Mouse (Mus musculus) CD8-positive naive resting alpha-beta T cell, adult 2 months (primary cell): ENCODE results near the gene Tmem116.
"Not testable (repeated sequence)": the region's sequence is repeated elsewhere in the genome, so short reads cannot be mapped to it uniquely, and the experiment has no call there.

Experiments used
- DNase-seq, 2 experiments: peaks; one replicate each; pipeline ENCODE4 v3.0.0; 2022; ENCODE audit warnings: low read depth in 2 of 2, low spot score in 2 of 2

The Tmem116 gene

DNA sequence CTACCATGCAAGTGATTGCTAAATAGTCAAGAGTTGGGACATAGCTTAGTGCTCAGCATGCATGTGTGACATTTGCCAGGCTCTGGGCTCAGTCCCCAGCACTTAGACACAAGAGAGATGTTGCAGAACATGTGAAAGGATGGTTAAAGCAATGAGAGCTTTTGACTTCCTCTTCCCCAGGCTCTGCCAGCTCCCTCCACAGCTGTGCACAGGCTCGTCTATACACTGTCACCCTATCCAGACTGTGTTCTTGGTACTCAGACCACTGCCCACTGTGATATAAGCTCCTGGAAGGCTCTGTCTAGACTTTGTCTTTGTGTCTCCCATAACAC, 10.4 kb downstream of the Tmem116 start:
- no peak for DNase-seq

DNA sequence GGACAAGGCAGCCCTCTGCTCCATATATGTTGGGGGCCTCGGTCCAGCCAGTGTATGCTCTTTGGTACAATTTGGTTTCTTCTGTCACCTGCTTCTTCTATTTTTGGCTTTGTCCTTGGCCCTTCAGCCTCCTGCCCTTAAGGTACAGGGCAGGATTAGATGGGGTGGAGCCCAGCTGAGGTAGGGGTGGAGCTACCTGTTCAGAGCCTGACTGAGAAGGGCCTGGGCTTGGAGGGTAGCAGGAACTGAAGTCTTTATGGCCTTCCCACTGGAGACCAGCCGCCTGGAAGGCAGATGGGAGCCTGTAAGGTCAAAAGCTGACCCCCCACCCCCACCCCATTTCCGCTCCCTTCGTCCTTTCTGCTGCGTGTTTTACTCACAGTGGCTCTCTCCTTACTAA, 11.3 kb downstream of the Tmem116 start:
- no peak for DNase-seq

DNA sequence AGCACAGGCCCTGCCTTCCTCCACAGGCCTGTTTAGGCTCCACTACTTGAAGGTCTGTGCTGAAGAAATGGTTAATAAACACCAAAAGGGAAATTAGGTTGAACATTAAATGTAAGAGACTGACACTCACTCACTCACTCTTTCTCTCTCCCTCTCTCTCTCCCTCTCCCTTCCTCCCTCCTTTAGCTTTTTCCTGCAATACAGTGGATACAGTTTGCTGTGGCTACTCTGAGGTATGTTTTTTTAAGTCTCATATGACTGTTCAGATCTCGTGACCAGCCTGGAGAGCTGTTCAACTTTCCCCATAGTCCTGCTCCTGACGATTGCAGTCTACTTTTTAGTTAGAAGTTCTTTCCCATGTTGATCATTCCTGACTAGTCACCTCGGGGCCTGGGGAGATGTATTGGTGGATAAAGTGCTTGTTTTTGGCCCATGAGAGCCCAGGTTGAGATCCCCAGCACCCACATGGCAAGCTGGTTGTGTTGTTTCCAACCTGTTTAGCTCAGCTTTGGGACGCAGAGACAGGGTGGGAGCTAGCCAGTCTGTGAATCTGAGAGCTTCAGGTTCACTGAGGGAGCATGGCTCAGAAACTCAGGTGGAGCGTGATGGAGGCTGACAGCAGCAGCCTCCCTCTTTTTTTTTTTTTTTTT, 12.0 kb downstream of the Tmem116 start:
- no peak for DNase-seq

- no peak for DNase-seq
These were observed 17.9 kb downstream of the Tmem116 start for GRCm38 (mm10) chr5:121469566-121469965.

GRCm38 (mm10) chr5:121472411-121472810, 20.7 kb downstream of the Tmem116 start:
- no peak for DNase-seq

GRCm38 (mm10) chr5:121474610-121475009, 22.9 kb downstream of the Tmem116 start:
- DNase-seq, result no peak

GRCm38 (mm10) chr5:121476040-121476439, 24.3 kb downstream of the Tmem116 start:
- DNase-seq, result no peak

DNA sequence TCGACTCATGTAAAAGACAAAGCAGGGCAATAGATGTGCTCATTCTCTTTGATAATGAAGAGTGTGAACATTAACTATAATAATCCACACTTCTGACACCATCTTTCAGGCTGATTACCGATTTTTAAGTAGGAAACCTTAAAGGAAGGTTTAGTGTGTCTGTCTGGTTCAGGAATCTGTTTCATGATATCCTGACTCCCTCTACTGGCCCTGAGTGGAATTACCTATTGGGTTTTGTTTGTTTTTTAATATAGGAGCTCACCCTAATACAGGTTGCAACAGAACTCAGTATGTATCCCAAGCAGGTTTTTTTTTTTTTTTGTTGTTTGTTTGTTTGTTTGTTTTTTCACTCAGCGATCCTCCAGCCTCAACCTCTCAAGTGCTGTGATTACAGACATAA, 26.0 kb downstream of the Tmem116 start:
- DNase-seq, result peak; percentile 14 to 49

DNA sequence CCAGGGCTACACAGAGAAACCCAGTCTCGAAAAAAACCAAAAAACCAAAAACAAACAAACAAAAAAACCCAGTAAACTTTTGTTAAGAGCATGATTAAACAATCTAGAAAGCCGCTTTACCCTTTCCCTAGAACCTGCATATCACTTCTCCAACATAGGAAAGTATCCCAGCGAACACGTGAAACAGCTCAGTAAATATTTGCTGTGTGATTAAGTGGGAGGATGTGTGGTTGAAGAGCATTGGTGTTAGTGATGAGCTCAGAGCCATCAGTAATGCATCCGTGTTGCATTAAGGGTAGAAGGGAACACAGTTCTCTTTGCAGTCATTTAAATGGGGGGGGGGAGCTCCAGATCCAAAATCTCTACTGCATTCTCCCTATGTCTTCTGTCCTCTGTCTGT, 33.1 kb downstream of the Tmem116 start:
- DNase-seq, result no peak

GRCm38 (mm10) chr5:121493305-121493704, 41.6 kb downstream of the Tmem116 start:
- no peak for DNase-seq

GRCm38 (mm10) chr5:121500719-121501118, 49.0 kb downstream of the Tmem116 start:
- no peak for DNase-seq

DNA sequence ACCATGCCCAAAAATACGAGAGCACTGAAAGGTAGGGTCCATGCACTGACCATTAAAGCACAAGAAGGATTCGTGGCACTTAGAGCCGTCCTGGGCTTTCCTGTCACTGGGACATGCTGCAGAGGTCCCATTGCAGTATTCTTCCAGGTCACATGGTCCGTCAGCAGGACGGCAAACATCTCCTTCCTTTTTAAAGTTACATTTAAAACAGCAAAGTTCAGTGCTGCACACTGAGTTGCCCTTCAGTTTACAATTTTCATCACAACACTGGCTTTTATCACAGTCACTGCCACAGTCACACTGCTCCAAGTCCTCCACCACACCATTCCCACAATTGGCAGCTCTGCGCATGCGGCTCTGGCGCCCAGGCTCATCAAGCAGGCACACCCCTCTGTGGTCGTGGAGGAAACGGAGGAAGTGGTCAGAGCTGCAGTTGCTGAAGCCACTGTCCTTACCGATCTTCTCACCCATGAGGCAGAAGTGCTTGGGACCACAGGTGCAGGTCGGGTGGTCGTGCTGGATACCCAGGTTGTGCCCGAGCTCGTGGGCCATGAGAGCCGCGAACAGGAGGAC, 49.8 kb downstream of the Tmem116 start:
- not testable (repeated sequence) for DNase-seq

- no peak for DNase-seq
These were observed 51.5 kb downstream of the Tmem116 start, which contains the start of gene Adam1b for GRCm38 (mm10) chr5:121503231-121503630. Gene Adam1b (minus strand): TSS chr5:121503435.

DNA sequence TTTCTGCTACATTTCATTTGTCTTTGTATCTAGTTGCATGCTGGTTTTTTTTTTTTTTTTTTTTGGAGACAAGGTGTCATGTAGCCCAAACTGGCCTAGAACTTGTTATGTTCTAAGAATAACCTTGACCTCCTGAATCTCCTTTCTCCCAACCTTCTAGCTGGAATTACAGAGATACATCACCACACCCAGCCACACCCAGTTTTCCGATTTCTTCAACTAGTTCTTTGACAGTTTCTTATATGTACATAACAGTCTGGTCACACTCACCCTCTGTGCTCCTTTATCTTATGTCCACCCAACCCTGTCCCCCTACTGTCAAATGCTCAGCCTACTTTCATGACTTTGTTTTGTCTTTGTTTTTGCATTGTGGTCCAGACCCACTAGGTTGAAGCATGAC, 55.2 kb downstream of the Tmem116 start:
- no peak for DNase-seq

GRCm38 (mm10) chr5:121510009-121510408, 58.3 kb downstream of the Tmem116 start:
- DNase-seq, result no peak

- DNase-seq, result no peak
These were observed 67.3 kb downstream of the Tmem116 start for GRCm38 (mm10) chr5:121518983-121519382.

DNA sequence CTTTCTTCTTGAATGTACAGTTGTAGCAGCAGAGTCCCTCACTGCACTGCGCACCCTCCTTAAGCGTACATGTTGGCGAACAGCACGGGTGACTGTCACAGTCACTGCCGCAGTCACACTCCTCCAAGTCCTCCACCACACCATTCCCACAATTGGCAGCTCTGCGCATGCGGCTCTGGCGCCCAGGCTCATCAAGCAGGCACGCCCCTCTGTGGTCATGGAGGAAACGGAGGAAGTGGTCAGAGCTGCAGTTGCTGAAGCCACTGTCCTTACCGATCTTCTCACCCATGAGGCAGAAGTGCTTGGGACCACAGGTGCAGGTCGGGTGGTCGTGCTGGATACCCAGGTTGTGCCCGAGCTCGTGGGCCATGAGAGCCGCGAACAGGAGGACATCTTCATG, 68.1 kb downstream of the Tmem116 start:
- not testable (repeated sequence) for DNase-seq

DNA sequence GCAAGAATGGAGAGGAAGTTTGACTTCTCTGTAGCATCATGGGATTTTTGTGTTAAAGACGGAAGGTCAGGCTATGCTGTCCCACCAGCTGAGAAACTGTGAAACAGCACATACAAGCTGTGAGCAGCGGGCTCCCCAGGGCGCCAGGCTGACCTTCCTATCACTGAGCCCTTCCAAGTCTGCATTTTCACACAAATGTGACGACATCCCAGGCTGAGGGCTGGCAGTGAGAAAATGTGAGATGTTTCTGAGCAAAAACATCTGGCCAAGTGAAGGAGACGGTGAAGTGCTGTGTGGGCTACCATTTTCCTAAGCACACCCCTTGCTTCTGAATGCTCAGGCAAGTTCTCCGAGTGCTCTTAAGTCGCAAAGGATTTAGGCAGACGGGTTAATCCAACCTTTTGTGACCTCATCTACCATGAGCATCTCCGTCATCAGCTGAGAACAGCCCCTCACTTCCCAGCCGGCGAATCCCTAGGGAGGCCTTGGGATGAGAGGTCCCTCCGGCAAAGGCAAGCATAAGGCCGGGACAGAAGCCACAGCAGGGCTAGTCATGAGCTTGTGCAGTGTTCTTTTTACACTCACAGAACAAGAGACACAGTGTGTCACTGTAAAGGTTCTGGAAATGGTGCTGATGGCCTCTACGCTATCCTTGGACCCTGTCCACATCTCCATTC, 74.2 kb downstream of the Tmem116 start:
- no peak for DNase-seq

GRCm38 (mm10) chr5:121526526-121526925, 74.8 kb downstream of the Tmem116 start:
- no peak for DNase-seq

DNA sequence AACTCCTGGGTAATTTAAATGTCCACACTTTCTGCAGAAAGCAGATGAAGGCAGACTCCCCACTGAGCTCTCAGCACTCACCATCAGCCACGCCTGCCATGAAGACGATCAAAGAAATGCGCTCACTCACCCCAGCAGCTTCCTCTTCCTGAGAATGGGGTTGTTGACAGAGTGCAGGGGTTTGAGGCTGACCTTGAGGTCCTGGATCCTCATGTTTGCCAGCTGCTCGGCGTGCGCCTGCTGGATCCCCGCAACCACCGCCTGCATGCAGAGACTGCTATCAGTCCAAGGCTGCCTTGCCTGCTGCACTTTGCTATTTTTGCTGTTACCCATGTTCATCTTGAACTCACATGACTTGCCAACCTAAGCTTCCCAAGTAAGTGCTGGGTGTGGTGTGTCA, 75.3 kb downstream of the Tmem116 start:
- no peak for DNase-seq

DNA sequence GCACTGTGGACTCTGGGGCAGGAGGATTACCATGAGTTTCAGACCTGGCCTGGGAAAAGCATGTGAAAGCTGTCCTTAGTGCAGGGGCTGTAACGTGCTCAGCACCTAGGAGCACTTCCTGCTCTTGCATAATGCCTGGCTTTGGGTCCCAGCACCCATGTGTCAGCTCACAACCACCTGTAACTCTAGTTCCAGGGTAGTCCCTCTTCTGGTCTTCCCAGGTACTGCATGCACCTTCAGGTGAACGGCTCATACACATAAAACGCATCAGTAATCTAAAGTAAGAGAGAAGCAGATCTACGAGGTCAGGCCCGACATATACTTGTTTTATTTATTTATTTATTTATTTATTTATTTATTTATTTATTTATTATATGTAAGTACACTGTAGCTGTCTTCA, 82.8 kb downstream of the Tmem116 start:
- DNase-seq, result peak in 1 of 2 experiments; percentile 31

- no peak for DNase-seq
These were observed 83.4 kb downstream of the Tmem116 start for GRCm38 (mm10) chr5:121535116-121535515.
